Mouse (Mus musculus): ENCODE results near the gene Iqub.

Iqub gene

DNA sequence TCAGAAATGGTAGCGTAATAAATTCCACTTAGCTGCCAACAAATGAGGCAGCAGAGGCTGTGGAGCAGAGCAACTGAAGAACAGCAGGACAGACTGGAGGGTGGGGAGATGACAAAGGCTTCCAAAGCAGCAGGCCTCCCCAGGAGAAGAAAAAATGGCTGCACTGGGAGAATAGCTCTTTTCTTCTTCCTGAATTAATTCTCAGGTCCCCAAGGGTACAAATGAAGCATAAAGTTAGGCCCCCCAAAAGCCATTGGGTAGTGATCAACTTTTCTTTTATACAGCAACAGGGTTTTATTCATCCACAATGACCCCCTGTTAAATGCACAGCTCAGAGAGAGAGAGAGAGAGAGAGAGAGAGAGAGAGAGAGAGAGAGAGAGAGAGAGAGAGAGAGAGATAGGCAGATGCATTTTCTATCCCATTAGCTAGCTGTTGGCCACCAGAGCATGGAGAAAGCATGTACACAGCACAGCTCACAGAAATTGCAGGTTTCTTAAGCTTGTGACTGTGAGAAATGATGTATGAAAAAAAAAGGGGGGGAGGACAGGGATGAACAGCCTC lies 44.2 kb downstream of the Iqub start:
- no peak for DNase-seq (ENCODE audit: low read depth, low spot score)

DNA sequence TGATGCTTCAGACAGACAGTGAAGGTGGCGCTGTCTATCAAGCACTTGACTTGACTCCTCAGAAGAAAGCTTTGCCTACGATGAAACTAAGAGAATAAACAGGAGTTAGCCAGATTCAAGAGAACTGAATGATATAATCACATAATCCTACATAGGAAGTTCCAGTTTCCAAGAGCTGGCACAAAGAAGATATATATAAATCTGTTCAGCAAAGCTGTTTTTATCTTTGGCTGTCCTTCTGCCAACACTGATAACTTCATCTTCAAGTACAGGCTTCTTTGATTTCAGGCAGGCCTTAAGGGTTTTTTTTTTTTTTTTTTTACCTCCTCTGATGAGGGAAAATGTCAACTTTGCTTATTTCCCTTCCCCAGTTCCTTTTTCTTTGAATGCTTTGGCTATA lies 44.7 kb downstream of the Iqub start:
- DNase-seq (ENCODE audit: low read depth, low spot score): no peak

DNA sequence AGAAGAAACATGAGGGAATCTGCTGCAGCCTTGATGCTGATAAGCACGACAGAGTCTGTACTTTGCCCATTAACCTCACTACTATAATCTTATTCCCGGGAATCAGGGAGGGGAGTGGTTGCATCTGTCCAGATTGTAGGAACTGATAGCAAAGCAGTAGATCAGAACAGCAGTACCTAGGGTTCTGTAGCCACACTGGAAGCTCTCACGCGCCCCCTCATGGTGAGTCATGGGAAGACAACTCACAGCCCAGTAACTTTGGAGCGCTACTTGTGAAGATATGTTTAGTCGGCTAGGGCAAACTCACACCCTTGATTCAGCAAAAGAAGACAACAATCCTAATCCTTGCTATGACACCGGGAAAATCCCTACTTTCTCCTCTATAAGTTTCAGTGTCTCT lies 58.8 kb downstream of the Iqub start:
- DNase-seq (ENCODE audit: low read depth, low spot score): peak; percentile 2

DNA sequence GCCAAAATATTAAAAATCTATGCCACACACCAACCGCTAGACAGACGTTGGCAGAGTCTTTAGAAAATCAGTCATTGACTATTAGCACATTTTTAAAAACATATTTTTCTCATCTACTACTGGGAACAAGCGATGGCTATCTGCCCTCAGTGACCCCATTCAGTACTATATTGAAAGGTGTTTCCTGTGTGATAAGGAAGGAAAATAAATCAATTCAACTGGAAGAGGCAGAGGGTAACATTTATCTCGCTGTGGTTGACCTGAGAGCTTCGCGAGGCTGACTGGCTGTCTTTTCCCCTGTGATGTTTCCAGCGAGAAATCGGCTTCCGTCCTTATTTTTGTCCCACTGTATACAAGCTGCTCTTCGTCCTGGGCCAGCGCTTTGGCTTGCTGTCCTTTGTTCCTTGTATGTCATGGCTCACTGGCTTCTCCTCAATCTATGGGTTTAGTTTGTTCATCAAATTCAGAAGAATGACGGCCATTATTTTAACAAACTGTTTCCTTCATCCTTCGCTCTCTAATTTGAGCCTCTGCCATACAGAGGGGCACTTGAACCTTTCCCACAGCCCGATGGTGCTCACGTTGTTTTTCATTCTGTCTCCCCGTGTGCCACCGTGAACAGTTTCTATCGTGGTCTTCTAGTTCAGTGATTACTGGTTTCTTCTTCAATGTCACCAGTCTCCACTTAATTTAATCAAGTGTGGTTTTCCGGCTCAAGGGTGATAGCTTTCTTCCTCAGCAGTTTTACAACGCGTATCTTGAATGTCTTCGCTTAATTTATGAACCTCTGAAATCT lies 63.6 kb downstream of the Iqub start:
- DNase-seq (ENCODE audit: low read depth, low spot score): no peak

DNA sequence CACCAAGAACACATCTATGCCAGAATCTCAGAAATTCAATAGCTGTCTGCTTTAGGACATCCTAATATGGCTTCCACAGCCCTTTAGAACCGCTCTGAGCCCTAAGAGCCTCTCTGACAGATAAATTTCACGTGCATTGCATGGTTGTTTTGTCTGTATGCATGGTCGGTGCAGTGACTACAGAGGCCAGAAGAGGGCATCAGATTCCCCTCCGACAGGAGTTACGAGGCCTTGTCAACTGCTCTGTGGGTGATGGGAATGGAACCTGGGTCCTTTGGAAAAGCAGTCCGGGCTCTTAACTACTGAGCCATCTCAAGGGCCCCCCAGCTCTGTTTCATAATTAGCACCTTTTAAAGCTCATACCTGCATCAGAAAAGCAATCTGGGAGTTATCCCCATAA lies 64.6 kb downstream of the Iqub start:
- no peak for DNase-seq (ENCODE audit: low read depth, low spot score)

DNA sequence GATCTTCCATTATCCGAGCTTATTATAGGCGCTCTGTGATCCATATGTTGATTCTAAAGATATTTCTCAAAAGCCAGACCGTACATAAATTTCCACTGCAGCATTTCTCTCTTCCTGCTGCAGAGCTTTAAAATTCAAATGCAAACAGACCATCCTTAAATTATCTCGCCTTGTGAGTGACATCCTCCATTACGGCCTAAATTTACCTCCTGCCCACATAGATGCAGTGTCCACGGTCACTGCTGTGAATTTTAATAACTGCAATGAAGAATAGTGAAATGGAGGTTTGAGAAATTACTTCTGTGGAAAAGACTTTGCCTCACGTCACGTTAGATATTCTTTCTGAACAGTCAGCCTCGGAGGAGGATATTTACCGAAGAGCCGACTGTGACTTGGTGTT lies 98.8 kb downstream of the Iqub start:
- DNase-seq (ENCODE audit: low read depth, low spot score): no peak

DNA sequence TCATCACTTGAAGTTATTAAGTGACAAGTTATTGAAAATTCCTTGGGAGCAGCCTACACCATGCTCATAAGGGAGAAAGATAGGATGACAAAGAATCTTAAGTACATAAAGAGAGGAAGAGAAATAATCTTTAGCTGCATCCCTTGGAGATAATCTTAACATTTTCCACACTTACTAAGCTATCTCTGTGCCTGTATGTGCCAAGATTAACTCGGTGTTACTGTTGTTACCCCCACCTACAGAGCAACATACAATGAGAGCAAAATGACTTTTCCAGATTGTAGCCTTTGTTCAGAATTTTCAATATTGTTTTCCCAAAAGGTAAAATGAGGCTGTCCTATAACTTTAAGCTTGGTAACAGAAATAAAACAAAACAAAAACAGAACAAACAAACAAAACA lies 99.4 kb downstream of the Iqub start:
- no peak for DNase-seq (ENCODE audit: low read depth, low spot score)

DNA sequence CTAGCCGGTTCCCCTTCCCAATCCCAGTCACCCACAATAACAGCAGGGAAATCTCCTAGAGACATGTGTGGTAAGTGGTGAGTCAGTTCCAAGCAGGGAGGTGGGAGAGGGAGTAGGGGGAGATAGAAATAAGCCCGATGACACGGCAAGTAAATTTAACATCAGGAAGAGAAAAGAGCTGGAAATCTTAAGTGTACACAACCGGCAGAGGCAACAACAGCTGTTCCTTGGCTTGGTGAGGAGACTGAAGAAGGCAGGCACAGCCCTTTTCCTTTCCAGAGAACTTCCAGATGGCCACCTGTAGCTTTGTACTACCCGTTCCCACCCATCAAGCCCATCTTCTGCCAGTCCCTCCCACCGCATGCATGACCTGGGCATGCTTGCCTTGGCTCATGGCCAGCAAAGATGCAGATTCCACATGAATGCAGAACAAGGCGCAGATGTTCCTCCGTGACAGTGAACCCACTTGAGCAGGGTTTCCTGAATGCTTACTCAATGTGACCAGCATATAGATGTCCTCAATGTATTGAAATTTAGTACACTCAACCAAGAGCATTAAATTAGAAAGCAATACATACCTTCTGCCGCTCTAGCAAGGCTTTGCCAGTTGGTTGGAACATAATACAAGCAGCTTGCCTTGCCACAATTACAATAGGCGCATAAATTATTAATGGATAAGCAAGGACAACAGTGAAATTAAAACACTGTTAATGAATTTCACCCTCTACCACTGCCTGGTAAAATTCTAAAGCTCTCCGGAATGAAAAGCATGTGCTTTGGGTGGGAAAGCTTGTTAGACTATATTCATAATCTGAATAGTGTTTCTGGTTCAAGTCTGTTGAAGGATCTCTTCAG lies 106.1 kb downstream of the Iqub start:
- no peak for DNase-seq (ENCODE audit: low read depth, low spot score)

DNA sequence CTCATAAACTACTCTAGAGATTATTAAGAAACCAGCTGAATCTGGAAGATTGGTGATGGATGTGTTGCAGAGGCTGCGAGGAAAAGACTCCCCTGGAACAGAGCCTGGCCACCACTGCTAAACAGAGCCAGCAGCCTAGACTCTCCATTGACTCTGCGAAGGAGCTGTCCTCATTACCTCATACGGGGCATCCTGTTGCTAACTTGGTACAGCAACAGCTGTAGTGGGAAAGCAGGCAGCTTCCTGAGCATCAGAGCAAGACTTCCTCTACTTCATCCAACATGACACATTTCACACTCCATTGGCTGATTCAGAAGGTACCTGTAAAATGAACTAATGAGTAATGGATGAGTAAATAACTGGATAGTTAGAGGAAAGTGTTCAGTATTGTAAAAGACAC lies 107.1 kb downstream of the Iqub start:
- no peak for DNase-seq (ENCODE audit: low read depth, low spot score)

DNA sequence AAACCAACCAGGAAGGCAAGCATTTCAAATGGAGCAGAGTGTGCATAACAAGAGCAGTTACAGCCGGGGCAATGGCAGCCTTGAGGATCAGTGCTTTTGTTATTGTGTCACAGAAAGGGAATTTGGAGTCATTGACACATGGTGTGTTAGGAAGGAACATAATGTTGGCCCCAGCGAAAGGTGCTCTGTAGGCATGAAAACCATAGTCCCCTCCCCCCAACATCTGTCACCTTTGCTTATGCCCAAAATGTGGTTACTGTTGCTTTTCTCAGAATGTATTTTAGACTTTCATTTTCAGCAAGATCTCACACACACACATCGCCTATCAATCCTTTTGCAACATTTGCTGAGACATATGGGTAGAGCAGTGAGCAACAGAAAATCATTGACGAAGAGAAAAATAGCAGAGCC lies 117.6 kb downstream of the Iqub start:
- DNase-seq (ENCODE audit: low read depth, low spot score): no peak
